Mouse (Mus musculus): Measurements from ENCODE around the gene Adgrg6.

Adgrg6 gene

GRCm38 (mm10) chr10:14544941-14545717 lies at the start of gene Adgrg6:
Gene Adgrg6, minus strand, starts transcription at chr10:14545659.
- DNase-seq (ENCODE audit: low spot score in 2 of 2): peak in 1 of 2 experiments; percentile 3

- DNase-seq (ENCODE audit: low spot score in 2 of 2): no peak
These were observed 46.8 kb upstream of the Adgrg6 start for GRCm38 (mm10) chr10:14592215-14592614.

- DNase-seq (ENCODE audit: low spot score in 2 of 2): no peak
These were observed 45.4 kb upstream of the Adgrg6 start for GRCm38 (mm10) chr10:14590816-14591215.

GRCm38 (mm10) chr10:14589667-14590066 lies 44.2 kb upstream of the Adgrg6 start:
- no peak for DNase-seq (ENCODE audit: low spot score in 2 of 2)

- DNase-seq (ENCODE audit: low spot score in 2 of 2): no peak
These were observed 38.0 kb upstream of the Adgrg6 start for GRCm38 (mm10) chr10:14583496-14583895.

GRCm38 (mm10) chr10:14574255-14574654 lies 28.8 kb upstream of the Adgrg6 start:
- no peak for DNase-seq (ENCODE audit: low spot score in 2 of 2)

- DNase-seq (ENCODE audit: low spot score in 2 of 2): no peak
These were observed 25.7 kb upstream of the Adgrg6 start for GRCm38 (mm10) chr10:14571143-14571542.

- no peak for DNase-seq (ENCODE audit: low spot score in 2 of 2)
These were observed 25.2 kb upstream of the Adgrg6 start for GRCm38 (mm10) chr10:14570616-14571015.

- DNase-seq (ENCODE audit: low spot score in 2 of 2): no peak
These were observed 672 bp upstream of the Adgrg6 start for GRCm38 (mm10) chr10:14546111-14546551.

GRCm38 (mm10) chr10:14544608-14544940 lies 885 bp downstream of the Adgrg6 start:
- DNase-seq (ENCODE audit: low spot score in 2 of 2): no peak

- no peak for DNase-seq (ENCODE audit: low spot score in 2 of 2)
These were observed 1.9 kb downstream of the Adgrg6 start for GRCm38 (mm10) chr10:14543511-14544067.

GRCm38 (mm10) chr10:14537102-14537501 lies 8.4 kb downstream of the Adgrg6 start:
- no peak for DNase-seq (ENCODE audit: low spot score in 2 of 2)

- peak in 1 of 2 experiments; percentile 1 for DNase-seq (ENCODE audit: low spot score in 2 of 2)
These were observed 14.4 kb downstream of the Adgrg6 start for GRCm38 (mm10) chr10:14531090-14531489.

GRCm38 (mm10) chr10:14530670-14531069 lies 14.8 kb downstream of the Adgrg6 start:
- no peak for DNase-seq (ENCODE audit: low spot score in 2 of 2)

- no peak for DNase-seq (ENCODE audit: low spot score in 2 of 2)
These were observed 17.7 kb downstream of the Adgrg6 start for GRCm38 (mm10) chr10:14527765-14528164.

GRCm38 (mm10) chr10:14522729-14523128 lies 22.7 kb downstream of the Adgrg6 start:
- DNase-seq (ENCODE audit: low spot score in 2 of 2): no peak

- no peak for DNase-seq (ENCODE audit: low spot score in 2 of 2)
These were observed 24.4 kb downstream of the Adgrg6 start for GRCm38 (mm10) chr10:14520912-14521675.

GRCm38 (mm10) chr10:14517909-14518308 lies 27.6 kb downstream of the Adgrg6 start:
- no peak for DNase-seq (ENCODE audit: low spot score in 2 of 2)

GRCm38 (mm10) chr10:14511904-14512663 lies 33.4 kb downstream of the Adgrg6 start:
- no peak for DNase-seq (ENCODE audit: low spot score in 2 of 2)

- DNase-seq (ENCODE audit: low spot score in 2 of 2): no peak
These were observed 34.3 kb downstream of the Adgrg6 start for GRCm38 (mm10) chr10:14511157-14511556.

- no peak for DNase-seq (ENCODE audit: low spot score in 2 of 2)
These were observed 49.8 kb downstream of the Adgrg6 start for GRCm38 (mm10) chr10:14495658-14496057.

GRCm38 (mm10) chr10:14495204-14495603 lies 50.3 kb downstream of the Adgrg6 start:
- no peak for DNase-seq (ENCODE audit: low spot score in 2 of 2)
